Mouse (Mus musculus): ENCODE measurements around the gene Ptch1.
A peak's percentile ranks its signal among the peaks of the same experiment; 100 is the strongest.

Ptch1 gene

GRCm38 (mm10) chr13:63529602-63530370 lies 43.6 kb downstream of the Ptch1 start:
- no peak for DNase-seq

GRCm38 (mm10) chr13:63528852-63529251 lies 44.5 kb downstream of the Ptch1 start:
- no peak for DNase-seq

- DNase-seq: no peak
Measured at GRCm38 (mm10) chr13:63528164-63528675, 45.2 kb downstream of the Ptch1 start.

GRCm38 (mm10) chr13:63525571-63526197 lies 47.7 kb downstream of the Ptch1 start:
- no peak for DNase-seq

- DNase-seq: no peak
Measured at GRCm38 (mm10) chr13:63524608-63525570, 48.5 kb downstream of the Ptch1 start.

- DNase-seq: no peak
Measured at GRCm38 (mm10) chr13:63524061-63524460, 49.3 kb downstream of the Ptch1 start.

- DNase-seq: no peak
Measured at GRCm38 (mm10) chr13:63522832-63523231, 50.6 kb downstream of the Ptch1 start.

- no peak for DNase-seq
Measured at GRCm38 (mm10) chr13:63520110-63520509, 53.3 kb downstream of the Ptch1 start.

GRCm38 (mm10) chr13:63516535-63516934 lies 56.9 kb downstream of the Ptch1 start:
- no peak for DNase-seq

- DNase-seq: no peak
Measured at GRCm38 (mm10) chr13:63515542-63515941, 57.9 kb downstream of the Ptch1 start.

- no peak for DNase-seq
Measured at GRCm38 (mm10) chr13:63514931-63515360, 58.5 kb downstream of the Ptch1 start.

GRCm38 (mm10) chr13:63513374-63514098 lies 59.9 kb downstream of the Ptch1 start:
- no peak for DNase-seq

- DNase-seq: no peak
Measured at GRCm38 (mm10) chr13:63512411-63512810, 61.0 kb downstream of the Ptch1 start.

- DNase-seq: no peak
Measured at GRCm38 (mm10) chr13:63507821-63508220, 65.6 kb downstream of the Ptch1 start.

- no peak for DNase-seq
Measured at GRCm38 (mm10) chr13:63507001-63507556, 66.3 kb downstream of the Ptch1 start.

GRCm38 (mm10) chr13:63506364-63506763 lies 67.0 kb downstream of the Ptch1 start:
- DNase-seq: no peak

GRCm38 (mm10) chr13:63502391-63502790 lies 71.0 kb downstream of the Ptch1 start:
- DNase-seq: no peak

- DNase-seq: no peak
Measured at GRCm38 (mm10) chr13:63499489-63499888, 73.9 kb downstream of the Ptch1 start.

- peak in 1 of 2 experiments; percentile 12 for DNase-seq
Measured at GRCm38 (mm10) chr13:63496646-63497582, 76.5 kb downstream of the Ptch1 start, which contains the start of gene Fancc. Fancc (minus strand) TSS chr13:63497278.

- DNase-seq: no peak
Measured at GRCm38 (mm10) chr13:63487707-63488042, 85.7 kb downstream of the Ptch1 start.

All from kidney, adult 8-10 months (tissue).